Mouse (Mus musculus): ENCODE data around the gene Ensa.

DNA sequence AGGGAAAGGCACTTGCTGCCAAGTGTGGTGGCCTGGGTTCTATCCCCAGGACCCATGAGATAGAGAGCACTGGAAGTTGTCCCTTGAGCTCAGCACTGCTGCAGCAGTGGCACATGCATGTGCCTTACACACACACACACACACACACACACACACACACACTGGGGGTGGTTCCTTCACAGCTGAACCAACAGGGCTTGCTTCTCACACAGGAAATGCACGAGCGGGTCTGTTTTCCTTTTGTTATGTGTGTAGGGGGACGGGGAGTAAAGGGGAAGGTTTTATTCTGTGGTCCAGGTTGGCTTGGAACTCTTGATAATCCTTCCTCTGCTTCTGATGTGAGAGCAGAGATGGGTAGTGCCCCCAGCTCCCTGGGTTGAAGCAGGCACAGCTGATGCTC lies 47.7 kb downstream of the Ensa start:
- TF ChIP-seq POLR2A (IDR thresholded peaks at IDR 0.05; ENCODE audit: extremely low read depth, insufficient read depth, low read length): no peak
- TF ChIP-seq CTCF (IDR thresholded peaks at IDR 0.05; ENCODE audit: low read depth, low read length): no peak

All from liver, adult 2 months (tissue).